Mouse (Mus musculus) heart, adult 2 months (tissue): ENCODE data around the gene Pik3ip1.

ENCODE experiments used
- CTCF ChIP-seq: fragments of 200-600 bp; IDR thresholded peaks from 2 replicates; pipeline ENCODE4 v1.8.1; 2022; ENCODE audit warnings: antibody characterized with exemption, mild to moderate bottlenecking, moderate library complexity
- POLR2A ChIP-seq: fragments of 200-500 bp; IDR thresholded peaks from 2 replicates; pipeline ENCODE4 v1.6.1; 2011; ENCODE audit warnings: mild to moderate bottlenecking, low read depth, low read length, control low read depth; ENCODE audit not compliant: insufficient read depth

- TF ChIP-seq CTCF (no peak), POLR2A (no peak)
These were observed 970 bp downstream of the Pik3ip1 start for GRCm38 (mm10) chr11:3330991-3331750.
